Mouse (Mus musculus): ENCODE measurements around the gene Rgs12. TPM values are rescaled to one million over a fixed set of nuclear protein-coding genes. Genes with fewer than 3 reads are reported as not detected.
A peak's percentile ranks its signal among the peaks of the same experiment; 100 is the strongest.

The Rgs12 gene
- polyA plus RNA-seq, 2 experiments = 17.1 to 21.7 TPM

DNA sequence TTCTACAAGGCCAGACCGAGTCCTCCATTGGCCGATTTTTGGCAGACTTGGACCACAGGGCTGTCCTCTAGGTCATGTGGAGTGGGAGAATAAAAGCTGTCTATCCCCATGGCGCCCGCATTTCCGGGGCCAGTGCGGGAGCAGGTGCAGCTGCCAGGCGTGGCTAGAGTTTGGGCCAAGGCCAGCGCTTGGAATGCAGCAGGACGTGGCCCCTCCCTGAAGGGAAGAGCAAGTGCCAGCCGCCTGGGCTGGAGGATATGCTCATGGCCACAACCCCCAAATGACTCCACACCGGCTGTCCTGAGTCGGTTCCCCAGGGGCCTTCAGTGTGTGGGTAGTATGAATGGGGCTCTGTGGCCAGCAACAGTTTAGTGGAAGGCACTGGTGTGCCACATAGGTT lies 105.8 kb downstream of the Rgs12 start:
- Histone ChIP-seq H3K4me1 (replicated peaks; ENCODE audit: control insufficient read depth in 2 of 2, insufficient read depth in 2 of 2, low read length in 1 of 2) (no peaks in the 10 kb centered on the region), H3K9ac (replicated peaks) (no peak overlapping the region), H3K9me3 (ENCODE audit: control insufficient read depth, low read length) (no peaks in the 10 kb centered on the region), H3K4me2 (ENCODE audit: low read depth) (no peak overlapping the region), H3K27me3 (ENCODE audit: control insufficient read depth, insufficient read depth, low read length) (peaks cover 41% of the 10 kb centered on the region), H3K4me3 (ENCODE audit: insufficient read depth in 1 of 2, low read depth in 2 of 2, low read length in 2 of 2) (no peak overlapping the region), H3K27ac (no peak overlapping the region), H3K36me3 (replicated peaks; ENCODE audit: control insufficient read depth, insufficient read depth, low read depth) (no peaks in the 10 kb centered on the region)
- WGBS (ENCODE audit: insufficient replicate concordance) = 72% methylated on average over 12 of the region's 12 CpGs
- TF ChIP-seq EP300 (IDR thresholded peaks at IDR 0.05; ENCODE audit: low read depth) (no peak), CTCF (IDR thresholded peaks at IDR 0.05; ENCODE audit: low read depth) (no peak)
- no peak for ATAC-seq (ENCODE audit: insufficient read depth)
- DNase-seq (ENCODE audit: low read depth in 3 of 3, low spot score in 3 of 3) = no peak

DNA sequence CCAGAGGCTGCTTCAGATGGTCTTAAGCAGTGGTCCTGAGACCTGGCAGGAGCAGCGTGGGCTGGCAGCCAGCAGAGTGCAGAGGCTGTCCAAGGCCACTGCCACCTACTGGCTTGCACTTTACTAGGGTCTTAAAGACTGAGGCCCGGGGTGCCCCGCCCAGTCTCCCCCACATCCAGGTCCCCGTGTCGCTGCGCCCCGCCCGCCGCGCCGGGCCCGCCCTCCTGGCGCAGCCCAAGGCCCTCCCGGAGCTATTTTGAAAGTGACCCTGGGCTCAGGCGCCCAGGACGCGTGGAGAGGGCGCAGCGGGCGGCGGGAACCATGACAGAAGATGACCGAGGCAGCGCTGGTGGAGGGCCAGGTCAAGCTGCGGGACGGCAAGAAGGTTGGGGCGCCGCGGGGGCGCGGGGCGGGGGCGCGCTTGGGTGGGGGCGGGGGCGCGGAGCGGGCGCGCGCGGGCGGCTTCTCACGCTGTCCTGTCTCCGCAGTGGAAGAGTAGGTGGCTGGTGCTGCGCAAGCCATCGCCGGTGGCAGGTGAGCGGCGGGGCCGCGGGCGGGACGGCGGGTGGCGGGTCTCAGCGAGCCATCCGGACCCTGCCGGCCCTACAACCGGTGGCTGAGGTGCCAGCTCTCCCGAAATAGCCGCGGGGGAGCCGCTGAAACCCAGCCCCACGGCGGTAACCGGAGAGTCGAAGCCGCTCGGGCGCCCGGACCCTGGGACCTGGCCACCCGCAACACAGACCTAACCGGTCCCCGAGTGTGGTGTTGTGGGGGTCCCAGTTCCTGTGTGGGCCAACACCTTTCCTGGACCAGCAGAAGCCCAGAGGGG lies 107.6 kb downstream of the Rgs12 start, which contains the start of gene Dok7:
Gene Dok7 (plus strand): TSS at position 163 of the 829 bp plus-strand sequence.
- H3K4me3 ChIP-seq (ENCODE audit: insufficient read depth in 1 of 2, low read depth in 2 of 2, low read length in 2 of 2) = peak within 1 kb of the TSS; percentile 16 to 44
- H3K36me3 ChIP-seq (replicated peaks; ENCODE audit: control insufficient read depth, insufficient read depth, low read depth) = no peaks in the 10 kb centered on the region
- no peak for DNase-seq (ENCODE audit: low read depth in 3 of 3, low spot score in 3 of 3)
- ATAC-seq (ENCODE audit: insufficient read depth) = no peak
- H3K27me3 ChIP-seq (ENCODE audit: control insufficient read depth, insufficient read depth, low read length) = peaks cover 41% of the 10 kb centered on the region
- no peaks in the 10 kb centered on the region for H3K4me1 ChIP-seq (replicated peaks; ENCODE audit: control insufficient read depth in 2 of 2, insufficient read depth in 2 of 2, low read length in 1 of 2)
- H3K4me2 ChIP-seq (ENCODE audit: low read depth) = peak within 1 kb of the TSS; percentile 56
- under 1% methylated on average over 71 of the region's 74 CpGs for WGBS (ENCODE audit: insufficient replicate concordance)
- no peak within 1 kb of the TSS for H3K9ac ChIP-seq (replicated peaks)
- TF ChIP-seq CTCF (IDR thresholded peaks at IDR 0.05; ENCODE audit: low read depth) (peak; percentile 12; the same call in 1 of the 2 replicates), EP300 (IDR thresholded peaks at IDR 0.05; ENCODE audit: low read depth) (no peak)
- no peak within 1 kb of the TSS for H3K27ac ChIP-seq
- H3K9me3 ChIP-seq (ENCODE audit: control insufficient read depth, low read length) = no peaks in the 10 kb centered on the region

DNA sequence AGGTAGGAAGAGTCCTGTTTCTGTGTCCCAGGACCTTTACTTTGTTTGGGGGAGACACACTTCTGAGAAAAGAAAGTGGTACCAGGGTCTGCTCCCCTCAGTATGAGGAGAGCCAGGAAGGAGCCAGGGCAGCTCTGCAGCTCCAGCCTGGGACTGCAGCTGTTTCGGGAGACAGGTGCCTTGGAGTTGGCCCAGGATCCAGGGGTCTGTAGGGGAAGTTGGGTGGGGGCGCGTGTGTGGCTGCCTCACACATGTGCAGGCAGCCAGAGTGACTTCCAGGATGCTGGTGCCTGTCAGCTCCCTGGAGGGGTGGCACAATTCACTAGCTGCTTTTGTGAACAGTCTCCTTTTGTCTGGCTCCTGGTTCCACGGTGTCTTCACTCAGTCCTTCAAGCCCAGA lies 108.3 kb downstream of the Rgs12 start:
- no peak for ATAC-seq (ENCODE audit: insufficient read depth)
- H3K36me3 ChIP-seq (replicated peaks; ENCODE audit: control insufficient read depth, insufficient read depth, low read depth) = no peaks in the 10 kb centered on the region
- DNase-seq (ENCODE audit: low read depth in 3 of 3, low spot score in 3 of 3) = no peak
- no peak overlapping the region for H3K4me3 ChIP-seq (ENCODE audit: insufficient read depth in 1 of 2, low read depth in 2 of 2, low read length in 2 of 2)
- WGBS (ENCODE audit: insufficient replicate concordance) = 25% methylated on average over 4 of the region's 4 CpGs
- H3K27me3 ChIP-seq (ENCODE audit: control insufficient read depth, insufficient read depth, low read length) = peaks cover 41% of the 10 kb centered on the region
- no peaks in the 10 kb centered on the region for H3K9me3 ChIP-seq (ENCODE audit: control insufficient read depth, low read length)
- no peak overlapping the region for H3K27ac ChIP-seq
- H3K9ac ChIP-seq (replicated peaks) = no peak overlapping the region
- TF ChIP-seq CTCF (IDR thresholded peaks at IDR 0.05; ENCODE audit: low read depth) (no peak), EP300 (IDR thresholded peaks at IDR 0.05; ENCODE audit: low read depth) (no peak)
- no peak overlapping the region for H3K4me2 ChIP-seq (ENCODE audit: low read depth)
- H3K4me1 ChIP-seq (replicated peaks; ENCODE audit: control insufficient read depth in 2 of 2, insufficient read depth in 2 of 2, low read length in 1 of 2) = no peaks in the 10 kb centered on the region

DNA sequence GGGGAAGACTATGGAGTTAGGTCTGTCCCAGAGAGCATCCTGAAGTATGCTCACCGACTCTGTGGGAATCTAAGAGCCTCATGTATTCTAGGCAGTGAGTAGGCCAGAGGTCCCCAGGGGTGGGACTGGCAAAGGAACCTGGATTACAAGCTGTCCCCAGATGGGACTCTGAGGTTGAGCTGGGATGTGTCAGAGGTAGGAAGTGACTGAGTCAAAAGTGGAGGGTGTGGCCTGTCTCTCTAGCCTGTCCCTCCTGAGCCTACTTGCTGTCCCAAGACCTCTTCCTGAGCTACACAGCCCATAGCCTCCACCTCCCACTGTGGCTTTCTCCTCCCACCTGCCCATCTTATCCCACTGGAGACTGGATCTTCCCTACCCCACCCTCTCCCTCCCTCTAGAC lies 109.0 kb downstream of the Rgs12 start:
- no peak for TF ChIP-seq EP300 (IDR thresholded peaks at IDR 0.05; ENCODE audit: low read depth)
- TF ChIP-seq CTCF (IDR thresholded peaks at IDR 0.05; ENCODE audit: low read depth) = no peak
- no peak for DNase-seq (ENCODE audit: low read depth in 3 of 3, low spot score in 3 of 3)
- Histone ChIP-seq H3K4me3 (ENCODE audit: insufficient read depth in 1 of 2, low read depth in 2 of 2, low read length in 2 of 2) (no peak overlapping the region), H3K9me3 (ENCODE audit: control insufficient read depth, low read length) (no peaks in the 10 kb centered on the region), H3K27me3 (ENCODE audit: control insufficient read depth, insufficient read depth, low read length) (peaks cover 41% of the 10 kb centered on the region), H3K27ac (no peak overlapping the region), H3K4me1 (replicated peaks; ENCODE audit: control insufficient read depth in 2 of 2, insufficient read depth in 2 of 2, low read length in 1 of 2) (no peaks in the 10 kb centered on the region), H3K36me3 (replicated peaks; ENCODE audit: control insufficient read depth, insufficient read depth, low read depth) (no peaks in the 10 kb centered on the region), H3K4me2 (ENCODE audit: low read depth) (no peak overlapping the region), H3K9ac (replicated peaks) (no peak overlapping the region)
- ATAC-seq (ENCODE audit: insufficient read depth) = no peak
- WGBS (ENCODE audit: insufficient replicate concordance) = 58% methylated on average over 1 of the region's 1 CpGs

DNA sequence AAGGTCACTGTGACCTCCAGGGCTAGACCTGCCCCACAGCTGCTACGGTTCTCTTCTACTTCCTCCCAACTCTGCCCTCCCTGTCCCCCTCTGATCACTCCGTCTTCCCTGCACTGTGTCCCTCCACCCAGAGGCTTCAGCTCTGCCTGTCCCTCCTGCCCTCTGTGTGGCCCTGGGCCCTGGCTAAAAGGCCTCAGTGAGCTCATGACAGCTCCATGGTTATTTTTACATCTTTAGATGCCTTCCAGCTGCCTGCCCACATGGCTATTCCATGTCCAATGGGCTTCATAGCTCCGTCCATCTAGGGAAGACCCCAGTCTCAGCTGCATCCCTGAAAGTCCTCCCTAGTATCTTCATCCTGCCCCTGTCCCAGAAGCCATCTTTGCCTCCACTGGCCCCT lies 110.9 kb downstream of the Rgs12 start:
- Histone ChIP-seq H3K4me2 (ENCODE audit: low read depth) (no peak overlapping the region), H3K4me3 (ENCODE audit: insufficient read depth in 1 of 2, low read depth in 2 of 2, low read length in 2 of 2) (no peak overlapping the region), H3K27ac (no peak overlapping the region), H3K9ac (replicated peaks) (no peak overlapping the region), H3K4me1 (replicated peaks; ENCODE audit: control insufficient read depth in 2 of 2, insufficient read depth in 2 of 2, low read length in 1 of 2) (no peaks in the 10 kb centered on the region), H3K9me3 (ENCODE audit: control insufficient read depth, low read length) (no peaks in the 10 kb centered on the region), H3K36me3 (replicated peaks; ENCODE audit: control insufficient read depth, insufficient read depth, low read depth) (no peaks in the 10 kb centered on the region), H3K27me3 (ENCODE audit: control insufficient read depth, insufficient read depth, low read length) (peaks cover 41% of the 10 kb centered on the region)
- no peak for ATAC-seq (ENCODE audit: insufficient read depth)
- DNase-seq (ENCODE audit: low read depth in 3 of 3, low spot score in 3 of 3) = no peak
- 40% methylated on average over 3 of the region's 3 CpGs for WGBS (ENCODE audit: insufficient replicate concordance)
- no peak for TF ChIP-seq CTCF (IDR thresholded peaks at IDR 0.05; ENCODE audit: low read depth)
- TF ChIP-seq EP300 (IDR thresholded peaks at IDR 0.05; ENCODE audit: low read depth) = no peak

All from liver, embryonic 14.5 days (tissue).